Mouse (Mus musculus): Measurements from ENCODE around the gene Zfhx3.

Gene Zfhx3

GRCm38 (mm10) chr8:108243270-108243669, 300.8 kb downstream of the Zfhx3 start:
- DNase-seq (ENCODE audit: low spot score) = no peak

- no peak for DNase-seq (ENCODE audit: low spot score)
Measured at GRCm38 (mm10) chr8:108244636-108245494, 302.4 kb downstream of the Zfhx3 start.

GRCm38 (mm10) chr8:108245575-108245974, 303.1 kb downstream of the Zfhx3 start:
- DNase-seq (ENCODE audit: low spot score) = no peak

GRCm38 (mm10) chr8:108246035-108246933, 303.8 kb downstream of the Zfhx3 start:
- DNase-seq (ENCODE audit: low spot score) = no peak

- no peak for DNase-seq (ENCODE audit: low spot score)
Measured at GRCm38 (mm10) chr8:108246934-108247417, 304.5 kb downstream of the Zfhx3 start.

- DNase-seq (ENCODE audit: low spot score) = no peak
Measured at GRCm38 (mm10) chr8:108264593-108265160, 322.2 kb downstream of the Zfhx3 start.

GRCm38 (mm10) chr8:108277960-108278359, 335.5 kb downstream of the Zfhx3 start:
- DNase-seq (ENCODE audit: low spot score) = no peak

- DNase-seq (ENCODE audit: low spot score) = no peak
Measured at GRCm38 (mm10) chr8:108281981-108282380, 339.5 kb downstream of the Zfhx3 start.

GRCm38 (mm10) chr8:108286117-108286516, 343.7 kb downstream of the Zfhx3 start:
- DNase-seq (ENCODE audit: low spot score) = no peak

GRCm38 (mm10) chr8:108300964-108301615, 358.6 kb downstream of the Zfhx3 start:
- DNase-seq (ENCODE audit: low spot score) = no peak

GRCm38 (mm10) chr8:108301654-108302053, 359.2 kb downstream of the Zfhx3 start:
- no peak for DNase-seq (ENCODE audit: low spot score)

- no peak for DNase-seq (ENCODE audit: low spot score)
Measured at GRCm38 (mm10) chr8:108305368-108305767, 362.9 kb downstream of the Zfhx3 start.

GRCm38 (mm10) chr8:108309525-108310246, 367.2 kb downstream of the Zfhx3 start:
- DNase-seq (ENCODE audit: low spot score) = no peak

GRCm38 (mm10) chr8:108315046-108315445, 372.6 kb downstream of the Zfhx3 start:
- no peak for DNase-seq (ENCODE audit: low spot score)

- no peak for DNase-seq (ENCODE audit: low spot score)
Measured at GRCm38 (mm10) chr8:108317532-108318093, 375.2 kb downstream of the Zfhx3 start.

- no peak for DNase-seq (ENCODE audit: low spot score)
Measured at GRCm38 (mm10) chr8:108327711-108328110, 385.3 kb downstream of the Zfhx3 start.

GRCm38 (mm10) chr8:108348352-108348751, 405.9 kb downstream of the Zfhx3 start:
- no peak for DNase-seq (ENCODE audit: low spot score)

- DNase-seq (ENCODE audit: low spot score) = no peak
Measured at GRCm38 (mm10) chr8:108348776-108349175, 406.3 kb downstream of the Zfhx3 start.

GRCm38 (mm10) chr8:108355119-108355777, 412.8 kb downstream of the Zfhx3 start:
- DNase-seq (ENCODE audit: low spot score) = no peak

- no peak for DNase-seq (ENCODE audit: low spot score)
Measured at GRCm38 (mm10) chr8:108361402-108361801, 419.0 kb downstream of the Zfhx3 start.
